Mouse (Mus musculus): ENCODE data around the gene Fbxo21.

DNA sequence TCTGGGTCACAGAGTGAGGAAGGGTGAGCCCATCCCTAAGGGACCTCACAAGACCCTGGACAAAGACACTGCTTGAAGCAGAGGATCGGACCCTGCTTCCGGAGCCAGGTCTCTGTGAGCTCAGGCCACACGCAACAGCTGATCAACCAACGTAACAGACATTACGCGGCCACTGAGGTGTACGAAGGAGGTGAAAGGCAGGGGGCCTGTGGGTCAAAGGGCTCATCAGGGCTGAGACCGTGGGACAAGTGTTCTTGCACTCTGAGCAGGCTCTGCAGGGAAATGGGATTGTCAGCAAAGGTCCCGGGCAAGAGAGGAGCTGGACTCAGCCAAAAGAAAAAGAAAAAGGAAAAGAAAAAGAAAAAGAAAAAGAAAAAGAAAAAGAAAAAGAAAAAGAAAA is 9.6 kb upstream of the Fbxo21 start:
- TF ChIP-seq CTCF (conservative IDR thresholded peaks at IDR 0.05; ENCODE audit: insufficient read depth, insufficient read length, low read depth, low read length), result no peak
- no peak for TF ChIP-seq POLR2A (IDR thresholded peaks at IDR 0.05; ENCODE audit: low read depth, low read length)

Measured in kidney, adult 2 months (tissue).